Mouse (Mus musculus): ENCODE data around the gene Cdkl5.
"Not testable (repeated sequence)": the region's sequence is repeated elsewhere in the genome, so short reads cannot be mapped to it uniquely, and the experiment has no call there.

The Cdkl5 gene

GRCm38 (mm10) chrX:160919022-160919637 is 75.4 kb downstream of the Cdkl5 start:
- in situ Hi-C loops (cut with MboI; ENCODE audit: low sequenced_read_pairs): no loop called here

DNA sequence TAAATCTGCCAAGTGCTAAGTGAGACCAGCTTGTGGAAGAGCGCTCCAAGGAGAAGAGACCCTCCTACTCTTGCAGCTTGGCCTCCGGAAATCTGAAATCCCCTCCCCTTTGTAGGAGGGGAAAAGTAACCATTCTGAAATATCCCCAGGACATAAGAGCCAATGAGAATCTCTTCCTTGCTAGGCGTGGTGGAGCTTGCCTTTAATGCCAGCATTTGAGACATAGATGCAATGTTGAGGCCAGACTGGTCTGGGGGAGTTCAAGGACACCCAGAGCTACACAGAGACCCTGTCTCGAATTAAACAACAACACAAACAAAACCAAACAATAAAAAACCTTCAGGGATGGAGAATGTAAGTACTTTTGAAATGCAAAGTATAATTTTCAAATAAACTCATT is 87.6 kb downstream of the Cdkl5 start, which contains the start of gene Gja6:
Gene Gja6, minus strand, starts transcription at position 101 of the 400 bp plus-strand sequence.
- in situ Hi-C loops (cut with MboI; ENCODE audit: low sequenced_read_pairs): no loop called here

DNA sequence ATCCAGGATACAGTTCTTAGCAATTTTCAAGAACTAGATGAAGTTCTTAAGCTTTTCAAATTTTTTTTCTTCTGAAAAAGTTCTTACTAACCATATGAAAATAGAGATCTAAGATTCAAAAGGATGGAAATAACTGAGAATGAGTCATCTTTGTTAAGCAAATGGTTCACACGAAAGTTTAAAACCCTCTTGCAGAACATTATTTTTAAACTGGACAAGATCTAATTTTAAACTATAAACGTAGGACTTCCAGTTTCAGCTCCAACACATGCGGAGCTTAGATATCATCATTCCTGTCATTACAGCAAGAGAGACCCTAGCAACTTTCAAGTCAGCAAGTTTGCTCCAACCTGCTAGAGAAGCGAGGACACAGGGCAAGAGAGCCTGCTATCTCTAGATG is 88.0 kb downstream of the Cdkl5 start:
- in situ Hi-C loops (cut with MboI; ENCODE audit: low sequenced_read_pairs): no loop called here

DNA sequence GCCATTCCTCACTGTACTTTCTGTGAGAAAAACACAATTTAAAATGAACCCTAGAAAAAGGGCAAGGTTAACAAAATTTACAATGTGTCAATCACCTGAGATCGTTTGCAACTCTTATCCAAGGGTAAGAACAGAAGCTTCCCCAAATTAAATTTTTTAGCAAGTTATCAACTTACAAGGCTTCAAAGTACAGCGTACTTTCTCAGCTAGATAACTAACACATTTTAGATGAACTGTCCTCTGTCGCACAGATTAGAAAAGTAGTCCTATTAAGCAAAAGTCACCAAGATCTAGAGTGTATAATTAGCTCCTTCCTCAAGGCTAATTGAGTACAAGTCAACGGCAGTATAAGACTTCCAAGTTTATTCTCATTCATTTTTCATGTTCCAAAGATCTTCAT is 88.6 kb downstream of the Cdkl5 start:
- in situ Hi-C loops (cut with MboI; ENCODE audit: low sequenced_read_pairs): no loop called here

DNA sequence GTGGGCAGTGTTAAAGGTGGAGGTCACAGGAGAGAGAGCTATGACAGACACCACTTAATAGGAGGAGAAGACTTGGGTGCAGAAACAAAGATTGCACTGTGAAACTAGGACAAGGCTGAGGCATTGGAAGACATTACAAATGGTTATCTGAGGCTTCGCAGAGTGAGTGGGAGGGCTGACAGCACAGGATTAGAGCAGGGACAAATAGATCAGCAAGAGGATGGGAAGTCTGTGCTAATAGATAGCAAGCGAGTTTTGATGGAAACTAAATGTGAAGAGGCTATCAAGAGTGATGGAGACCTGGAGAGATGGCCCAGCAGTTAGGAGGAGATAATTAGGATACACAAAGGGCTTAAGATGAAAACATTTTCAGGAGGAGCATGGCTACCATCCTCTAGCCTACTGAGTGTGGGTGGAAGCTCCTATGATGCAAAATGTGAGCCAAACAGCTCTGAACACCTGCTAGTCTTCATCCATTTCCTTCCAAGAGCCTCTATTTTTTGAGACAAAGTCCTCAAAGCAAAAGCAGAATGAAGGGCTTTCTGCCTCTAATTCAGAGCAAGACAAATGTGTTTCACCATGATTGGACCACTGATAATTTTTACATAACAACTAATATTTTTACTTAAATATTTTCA is 89.3 kb downstream of the Cdkl5 start:
- in situ Hi-C loops (cut with MboI; ENCODE audit: low sequenced_read_pairs): no loop called here

DNA sequence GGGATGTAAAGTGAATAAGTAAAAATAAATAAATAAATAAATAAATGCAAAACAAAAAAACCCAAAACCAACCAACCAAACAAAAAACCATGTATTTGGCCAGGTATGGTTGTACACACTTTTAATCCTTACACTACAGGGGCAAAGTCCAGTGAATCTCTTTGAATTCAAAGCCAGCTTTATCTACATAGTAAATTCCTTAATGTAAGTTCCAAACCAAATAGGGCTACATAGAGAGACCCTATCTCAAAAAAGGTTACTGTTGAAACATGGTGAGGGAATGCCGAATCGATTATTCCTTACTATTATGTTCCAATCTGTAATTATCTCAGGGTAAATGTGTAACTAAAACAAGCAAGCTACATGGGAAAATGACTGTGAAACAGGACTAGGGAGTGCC is 93.4 kb downstream of the Cdkl5 start:
- in situ Hi-C loops (cut with MboI; ENCODE audit: low sequenced_read_pairs): no loop called here

GRCm38 (mm10) chrX:160892077-160892476 is 102.4 kb downstream of the Cdkl5 start:
- in situ Hi-C loops (cut with MboI; ENCODE audit: low sequenced_read_pairs): no loop called here

GRCm38 (mm10) chrX:160886301-160886700 is 108.2 kb downstream of the Cdkl5 start:
- in situ Hi-C loops (cut with MboI; ENCODE audit: low sequenced_read_pairs): no loop called here

GRCm38 (mm10) chrX:160866576-160866975 is 127.9 kb downstream of the Cdkl5 start:
- in situ Hi-C loops (cut with MboI; ENCODE audit: low sequenced_read_pairs): no loop called here

DNA sequence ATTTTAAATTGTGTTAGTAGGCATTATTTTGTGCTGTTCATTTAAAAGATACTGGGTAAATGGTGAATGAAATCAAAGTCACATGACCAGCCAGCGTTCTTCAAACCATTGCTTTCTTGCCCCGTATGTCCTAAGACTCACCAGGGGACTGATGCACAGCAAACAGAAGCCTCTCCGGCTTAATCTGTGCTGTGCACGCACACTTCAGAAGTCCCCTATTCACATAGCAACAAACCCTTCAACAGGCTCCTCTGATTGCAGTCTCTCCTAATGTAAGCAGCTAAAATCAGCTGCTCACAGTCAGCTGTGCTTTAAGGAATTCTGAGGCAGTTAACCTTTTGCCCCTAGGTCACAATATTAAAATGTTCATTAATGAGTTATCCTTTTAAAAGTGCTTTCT is 129.5 kb downstream of the Cdkl5 start:
- in situ Hi-C loops (cut with MboI; ENCODE audit: low sequenced_read_pairs): no loop called here

- in situ Hi-C loops (cut with MboI; ENCODE audit: low sequenced_read_pairs): no loop called here
These were observed 130.7 kb downstream of the Cdkl5 start for GRCm38 (mm10) chrX:160863689-160864383.

DNA sequence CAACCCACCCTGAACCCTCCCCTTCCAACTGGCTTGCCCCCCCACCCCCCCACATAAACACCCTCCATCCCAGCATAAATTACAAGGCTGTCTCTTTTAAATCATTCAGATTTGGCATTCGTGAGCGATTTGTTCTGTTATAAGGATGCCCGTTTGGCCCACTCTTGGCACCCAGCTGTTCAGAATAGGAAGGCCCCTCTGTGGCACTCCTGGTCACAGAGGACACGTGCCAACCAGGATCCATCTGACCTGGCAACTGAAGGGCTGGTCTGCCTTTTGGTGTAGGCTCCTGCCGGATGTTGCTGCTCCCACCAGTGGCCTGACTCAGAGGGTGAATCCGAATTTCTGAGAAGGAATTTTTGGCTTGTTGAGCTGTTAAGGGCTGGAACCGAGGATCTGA is 186.3 kb downstream of the Cdkl5 start:
- in situ Hi-C loops (cut with MboI; ENCODE audit: low sequenced_read_pairs): no loop called here

DNA sequence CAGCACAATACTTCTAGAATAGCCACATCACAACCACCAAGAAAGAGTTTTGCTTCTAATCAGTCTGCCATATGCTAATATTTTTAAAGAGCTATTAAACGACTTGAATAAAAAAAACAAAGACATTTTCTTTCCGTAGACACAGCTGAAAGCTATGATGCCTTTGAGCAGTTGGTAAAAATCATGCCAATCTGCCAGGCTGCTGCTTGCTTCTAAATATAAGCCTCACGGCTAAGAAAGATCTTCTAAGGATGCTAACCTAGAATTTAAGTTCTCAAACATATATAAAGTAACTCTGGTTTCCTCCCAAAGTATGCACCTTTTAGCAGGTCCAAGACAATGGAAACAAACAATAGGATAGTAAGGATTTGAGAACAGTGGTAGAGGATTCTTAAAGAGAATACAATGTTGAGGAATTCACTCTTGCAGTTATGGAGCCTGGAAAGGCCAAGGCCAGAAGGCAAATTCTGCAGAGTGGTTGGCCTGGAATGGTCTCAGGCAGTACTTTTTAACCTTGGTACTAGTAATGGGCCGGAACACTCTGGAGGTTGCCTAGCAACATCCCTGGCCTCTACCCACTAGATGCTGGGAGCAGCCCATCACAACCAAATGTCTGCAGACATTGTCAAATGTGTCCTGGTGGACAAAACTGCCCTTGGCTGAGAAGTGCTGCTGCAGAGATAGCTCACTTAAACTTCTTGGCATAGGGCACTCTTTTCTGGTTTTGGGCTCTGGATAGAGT is 189.9 kb downstream of the Cdkl5 start:
- in situ Hi-C loops (cut with MboI; ENCODE audit: low sequenced_read_pairs): no loop called here

DNA sequence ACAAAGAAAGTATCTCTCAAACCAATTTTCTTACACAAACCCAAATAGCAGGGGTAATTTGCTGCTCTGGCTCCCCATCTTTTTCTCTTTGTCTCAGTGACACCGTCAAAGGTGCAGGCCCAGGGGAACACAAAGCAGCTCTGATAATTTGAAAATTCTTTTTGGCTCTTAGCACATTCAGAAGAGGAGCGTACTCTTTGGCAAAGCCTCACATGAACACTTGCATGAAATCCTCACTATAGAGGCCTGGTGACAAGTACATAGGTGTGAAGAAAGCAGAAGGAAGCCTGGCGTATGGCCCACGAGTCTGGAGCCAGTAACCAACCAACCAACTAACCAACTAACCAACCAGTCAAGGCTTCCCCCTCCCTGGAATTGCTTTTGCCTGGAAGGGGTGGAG is 199.6 kb downstream of the Cdkl5 start:
- in situ Hi-C loops (cut with MboI; ENCODE audit: low sequenced_read_pairs): no loop called here

DNA sequence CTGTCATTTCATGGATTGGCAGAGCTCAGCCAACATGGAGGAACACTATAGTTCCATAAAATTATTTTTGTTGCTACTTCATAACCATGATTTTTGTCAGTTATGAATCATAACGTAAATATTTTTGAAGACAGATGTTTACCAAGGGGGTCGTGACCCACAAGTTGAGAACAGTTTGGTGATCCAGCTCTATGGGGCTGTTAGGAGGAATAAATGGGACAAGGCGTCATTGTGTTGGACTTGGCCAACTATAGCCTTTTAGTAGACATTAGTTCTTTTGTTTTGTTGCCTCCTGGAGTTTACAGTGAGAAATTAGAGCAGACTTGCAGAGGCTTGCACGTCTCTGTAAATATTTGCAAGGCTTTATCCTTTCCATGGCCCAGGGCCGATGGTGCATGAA is 212.2 kb downstream of the Cdkl5 start:
- in situ Hi-C loops (cut with MboI; ENCODE audit: low sequenced_read_pairs): no loop called here

DNA sequence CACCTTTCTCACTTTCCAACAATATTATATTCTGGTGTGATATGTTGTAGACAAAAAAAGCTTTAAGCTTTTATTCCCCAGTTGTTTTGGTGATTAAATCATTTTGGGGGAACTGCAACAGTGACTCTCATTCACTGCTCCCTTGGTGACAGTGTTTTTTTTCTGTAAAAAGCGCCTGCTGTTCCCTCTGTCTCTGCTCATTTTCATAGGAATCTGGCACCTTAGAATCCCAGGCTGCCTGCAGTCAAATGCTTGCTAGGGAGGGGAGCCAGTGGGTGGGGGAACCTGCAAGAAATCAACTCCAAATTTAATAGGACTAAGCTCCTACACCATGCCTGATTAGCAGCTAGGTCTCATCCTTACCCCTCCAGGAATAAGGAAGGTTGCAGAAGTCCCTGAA is 221.5 kb downstream of the Cdkl5 start:
- in situ Hi-C loops (cut with MboI; ENCODE audit: low sequenced_read_pairs): no loop called here

GRCm38 (mm10) chrX:160769622-160770021 is 224.9 kb downstream of the Cdkl5 start:
- in situ Hi-C loops (cut with MboI; ENCODE audit: low sequenced_read_pairs): not testable (repeated sequence)

GRCm38 (mm10) chrX:160767713-160768112 is 226.8 kb downstream of the Cdkl5 start, which contains the start of gene Rs1:
Rs1 (plus strand) TSS chrX:160768013.
- in situ Hi-C loops (cut with MboI; ENCODE audit: low sequenced_read_pairs): no loop called here

- in situ Hi-C loops (cut with MboI; ENCODE audit: low sequenced_read_pairs): no loop called here
These were observed 228.3 kb downstream of the Cdkl5 start for GRCm38 (mm10) chrX:160766233-160766616.

- in situ Hi-C loops (cut with MboI; ENCODE audit: low sequenced_read_pairs): no loop called here
These were observed 228.9 kb downstream of the Cdkl5 start for GRCm38 (mm10) chrX:160765389-160766232.

- in situ Hi-C loops (cut with MboI; ENCODE audit: low sequenced_read_pairs): no loop called here
These were observed 243.7 kb downstream of the Cdkl5 start for GRCm38 (mm10) chrX:160750808-160751207.
